Mouse (Mus musculus): Measurements from ENCODE around the gene Krt82.

The Krt82 gene

DNA sequence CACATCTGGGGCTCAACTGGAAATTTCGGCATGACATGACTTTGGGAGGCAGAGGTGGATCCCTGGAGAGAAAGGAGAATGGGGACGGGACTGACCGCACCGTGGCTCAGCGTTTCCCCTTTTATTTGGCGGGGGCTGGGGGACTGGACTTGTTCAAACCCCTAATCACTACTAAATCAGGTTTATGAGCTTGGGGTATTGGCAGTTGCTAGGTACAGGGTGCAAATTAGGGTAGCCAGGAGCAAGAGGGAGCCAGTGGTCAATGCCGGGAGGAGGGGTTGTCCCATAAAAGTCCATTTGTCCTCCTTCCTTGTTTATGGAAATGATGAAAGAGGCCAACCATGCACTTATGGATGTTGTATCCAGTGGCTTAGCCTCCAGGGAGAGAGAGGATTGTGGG lies at the start of gene Krt82:
Krt82 (minus strand) TSS at position 101 of the 400 bp plus-strand sequence.
- in situ Hi-C loops (cut with MseI, MboI) = no loop called here

DNA sequence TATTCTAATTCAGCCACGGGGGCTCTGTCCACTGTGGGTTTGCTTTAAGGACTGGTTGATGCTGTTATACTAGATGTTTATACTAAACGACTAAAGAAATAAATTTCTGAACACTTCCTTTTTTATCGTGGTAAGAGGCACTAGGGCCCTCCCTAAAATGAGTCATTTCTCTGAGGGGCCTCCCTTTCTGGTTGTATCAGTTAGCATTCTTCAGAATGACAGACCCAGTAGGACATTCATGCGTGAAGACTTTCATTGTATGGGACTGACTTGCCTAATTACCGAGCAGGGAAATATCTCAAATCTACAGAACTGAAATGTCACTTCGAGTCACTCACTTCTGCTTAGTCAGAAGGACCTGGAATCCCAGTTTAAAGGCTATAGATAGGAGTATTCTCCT lies 48.7 kb upstream of the Krt82 start:
- in situ Hi-C loops (cut with MseI, MboI) = no loop called here

DNA sequence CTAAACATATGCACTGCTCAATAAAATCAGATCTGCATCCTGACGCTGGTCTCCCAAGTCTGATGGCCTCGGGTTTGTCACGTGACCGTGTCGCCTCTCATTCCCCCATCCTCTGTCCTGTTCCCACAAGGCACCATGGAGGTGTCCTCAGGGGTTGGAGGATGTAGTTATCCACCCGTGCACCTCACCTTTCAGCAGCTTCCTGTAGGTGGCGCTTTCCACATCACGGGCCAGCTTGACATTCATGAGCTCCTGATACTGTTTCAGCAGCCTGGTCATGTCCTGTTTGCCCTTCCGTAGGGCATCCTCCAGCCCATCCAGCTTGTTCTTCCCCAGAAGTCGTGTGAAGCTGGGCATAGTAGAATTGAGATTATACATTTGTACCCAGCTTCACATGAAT lies 37.7 kb upstream of the Krt82 start:
- in situ Hi-C loops (cut with MseI, MboI) = no loop called here

GRCm38 (mm10) chr15:101584456-101584855 lies 34.0 kb upstream of the Krt82 start:
- in situ Hi-C loops (cut with MseI, MboI) = no loop called here

DNA sequence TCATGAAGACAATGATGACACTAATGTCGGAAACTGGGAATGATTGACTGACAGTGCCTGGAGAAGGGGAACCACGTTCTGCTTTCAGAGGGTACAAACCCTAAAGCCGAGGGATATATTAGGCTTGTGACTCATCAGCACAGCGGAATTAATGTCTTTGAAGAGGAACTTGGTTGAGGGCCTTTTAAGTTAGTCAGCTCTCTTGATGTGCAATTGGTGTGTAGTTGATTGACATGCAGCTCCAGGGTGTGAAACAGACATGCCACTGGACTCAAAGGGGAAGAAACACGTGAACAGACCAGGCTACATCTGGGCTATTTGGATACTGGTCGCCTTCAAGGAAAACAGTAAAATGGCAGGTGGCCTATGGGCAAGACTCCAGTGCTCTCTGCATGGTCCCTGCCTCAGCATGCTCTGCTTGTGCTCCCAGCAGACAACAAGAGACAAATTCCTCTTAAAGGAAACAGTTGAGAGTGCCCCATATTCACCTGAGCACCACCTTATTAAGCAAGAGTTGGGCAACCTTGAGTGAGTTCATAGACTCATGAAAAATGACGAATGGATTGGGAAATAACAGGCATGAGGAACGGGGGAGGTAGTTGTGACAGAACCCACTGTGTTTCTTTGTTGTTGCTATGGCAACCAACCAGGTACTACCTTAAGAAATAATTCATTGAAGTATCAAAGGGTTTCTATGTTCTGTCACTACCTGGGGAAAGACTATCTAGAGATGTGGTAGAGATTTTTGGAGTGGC lies 32.9 kb upstream of the Krt82 start:
- in situ Hi-C loops (cut with MseI, MboI) = no loop called here

GRCm38 (mm10) chr15:101581701-101582100 lies 31.2 kb upstream of the Krt82 start:
- in situ Hi-C loops (cut with MseI, MboI) = no loop called here

DNA sequence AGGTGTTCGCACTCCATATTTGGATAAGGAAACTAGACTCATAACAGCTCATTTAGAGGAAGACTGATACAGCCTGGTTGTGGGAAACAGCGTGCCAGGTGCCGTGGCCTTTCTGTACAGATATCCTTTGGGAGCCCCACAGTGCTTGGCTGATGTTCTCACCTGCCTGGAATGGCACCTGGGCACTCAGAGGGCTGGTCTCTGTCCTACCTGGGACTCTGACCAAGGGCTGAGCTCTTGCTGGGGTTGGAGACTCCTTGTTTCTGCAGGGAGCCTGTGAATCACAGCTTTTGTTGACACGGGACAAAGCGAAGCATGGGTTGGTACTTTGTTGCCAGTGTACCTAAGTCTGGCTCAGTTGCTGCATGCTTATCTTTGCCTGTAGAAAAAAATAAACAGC lies 25.0 kb upstream of the Krt82 start:
- in situ Hi-C loops (cut with MseI, MboI) = no loop called here

DNA sequence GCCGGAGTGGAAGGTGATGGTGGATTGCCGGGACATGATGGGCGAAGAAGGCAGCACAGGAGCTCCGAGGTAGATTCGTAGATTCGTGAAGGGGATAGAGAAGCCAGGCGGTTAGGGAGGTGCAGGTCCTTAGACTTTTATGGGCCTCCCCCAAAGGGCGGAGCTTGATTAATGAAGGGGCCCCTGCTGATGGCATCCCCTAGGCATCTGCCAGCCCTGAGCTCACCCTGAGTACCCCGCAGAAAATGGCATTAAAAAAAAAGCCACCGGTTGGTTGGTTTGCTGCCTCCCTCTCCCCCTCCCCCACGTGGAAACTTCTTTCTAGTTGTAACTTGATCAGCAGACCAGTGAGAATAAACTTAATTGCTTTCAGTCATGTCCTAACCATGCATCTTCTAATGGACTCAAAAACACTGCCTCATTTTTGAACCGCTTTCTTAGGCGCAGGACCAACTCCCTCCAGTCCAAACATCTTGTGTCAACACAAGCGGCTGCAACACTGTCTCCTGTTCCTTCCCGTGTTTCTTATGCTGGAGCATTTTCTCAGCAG lies 23.4 kb upstream of the Krt82 start, which contains the start of gene Krt75:
Krt75 (minus strand) TSS at position 109 of the 550 bp plus-strand sequence.
- in situ Hi-C loops (cut with MseI, MboI) = no loop called here

DNA sequence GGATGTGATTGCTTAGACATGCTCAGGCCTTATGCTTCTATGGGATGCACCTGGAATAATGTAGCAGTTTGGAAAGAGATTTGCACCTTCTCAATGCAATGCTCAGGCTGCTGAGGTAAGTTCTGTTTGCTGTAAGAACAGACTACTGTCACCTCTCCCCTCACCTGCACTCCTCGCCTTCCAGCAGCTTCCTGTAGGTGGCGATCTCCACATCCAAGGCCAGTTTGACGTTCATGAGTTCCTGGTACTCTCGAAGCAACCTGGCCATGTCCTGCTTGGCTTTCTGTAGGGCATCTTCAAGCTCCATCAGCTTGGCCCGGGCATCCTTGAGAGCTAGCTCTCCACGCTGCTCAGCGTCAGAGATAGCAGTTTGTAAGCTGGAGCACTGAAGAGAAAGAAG lies 17.3 kb upstream of the Krt82 start:
- in situ Hi-C loops (cut with MseI, MboI) = no loop called here

DNA sequence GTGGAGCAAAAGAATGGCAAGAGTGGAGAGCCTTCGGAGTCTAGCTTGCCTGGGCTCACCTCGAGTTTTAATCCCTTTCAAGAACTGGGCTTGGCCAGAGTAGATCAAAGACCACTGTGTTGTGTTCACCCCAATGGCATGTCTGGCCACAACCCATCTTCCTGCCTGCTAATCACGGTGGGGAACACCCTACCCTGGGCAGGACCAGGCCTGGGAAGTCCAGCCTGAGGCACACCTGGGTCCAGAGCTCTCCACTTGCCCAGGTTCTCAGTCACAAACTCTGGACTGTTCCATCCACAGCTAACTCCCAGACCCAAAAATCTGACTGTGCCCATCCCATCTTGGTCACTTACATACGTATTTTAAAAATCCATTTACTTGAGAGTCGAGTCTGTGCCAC lies 12.4 kb upstream of the Krt82 start, which contains the start of gene Krt90:
Krt90 (minus strand) TSS at position 101 of the 400 bp plus-strand sequence.
- in situ Hi-C loops (cut with MseI, MboI) = no loop called here

GRCm38 (mm10) chr15:101558034-101558646 lies 7.7 kb upstream of the Krt82 start:
- in situ Hi-C loops (cut with MseI, MboI) = no loop called here

DNA sequence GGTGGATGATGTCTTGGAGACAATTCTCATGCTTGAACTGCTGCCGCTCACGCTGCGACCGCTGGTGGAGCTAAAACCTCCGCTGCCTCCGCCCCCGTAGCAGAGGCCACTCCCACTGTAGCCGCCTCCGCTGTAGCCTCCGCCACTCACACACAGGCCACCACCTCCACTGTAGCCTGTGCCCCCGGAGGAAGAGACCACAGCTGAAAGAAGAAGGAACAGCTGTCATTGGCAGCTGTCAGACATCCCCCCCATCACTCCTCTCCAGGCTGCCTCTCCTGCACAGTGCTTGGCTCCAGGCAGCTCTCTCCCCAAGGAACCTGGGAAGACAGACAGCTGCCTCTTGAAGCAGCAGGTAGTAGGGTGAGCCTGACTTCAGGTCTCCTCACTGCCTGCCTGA lies 2.7 kb upstream of the Krt82 start:
- in situ Hi-C loops (cut with MseI, MboI) = no loop called here

DNA sequence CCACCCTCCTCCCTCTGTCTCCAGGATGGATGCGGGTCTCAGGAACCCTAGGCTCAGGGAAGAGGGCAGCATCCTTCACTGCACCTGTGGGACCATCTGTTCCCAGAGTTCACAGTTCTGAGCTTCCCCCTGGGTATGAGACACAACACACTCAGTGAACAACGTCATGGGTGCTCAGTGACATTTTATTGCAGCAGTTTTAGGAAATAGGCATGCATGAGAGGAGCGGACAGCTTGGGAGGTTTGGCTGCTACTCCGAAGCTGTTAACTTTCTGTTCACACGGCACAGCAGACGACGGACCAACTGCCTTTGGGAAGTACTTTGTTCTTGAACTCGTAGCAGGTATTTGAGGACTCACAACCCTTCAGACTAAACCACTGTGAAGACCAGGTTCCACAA lies 1.7 kb upstream of the Krt82 start:
- in situ Hi-C loops (cut with MseI, MboI) = no loop called here

- in situ Hi-C loops (cut with MseI, MboI) = no loop called here
Observed at GRCm38 (mm10) chr15:101544478-101544877, 6.0 kb downstream of the Krt82 start.

- in situ Hi-C loops (cut with MseI, MboI) = no loop called here
Observed at GRCm38 (mm10) chr15:101542543-101542942, 7.9 kb downstream of the Krt82 start.

GRCm38 (mm10) chr15:101538580-101538900 lies 11.9 kb downstream of the Krt82 start:
- in situ Hi-C loops (cut with MseI, MboI) = no loop called here

DNA sequence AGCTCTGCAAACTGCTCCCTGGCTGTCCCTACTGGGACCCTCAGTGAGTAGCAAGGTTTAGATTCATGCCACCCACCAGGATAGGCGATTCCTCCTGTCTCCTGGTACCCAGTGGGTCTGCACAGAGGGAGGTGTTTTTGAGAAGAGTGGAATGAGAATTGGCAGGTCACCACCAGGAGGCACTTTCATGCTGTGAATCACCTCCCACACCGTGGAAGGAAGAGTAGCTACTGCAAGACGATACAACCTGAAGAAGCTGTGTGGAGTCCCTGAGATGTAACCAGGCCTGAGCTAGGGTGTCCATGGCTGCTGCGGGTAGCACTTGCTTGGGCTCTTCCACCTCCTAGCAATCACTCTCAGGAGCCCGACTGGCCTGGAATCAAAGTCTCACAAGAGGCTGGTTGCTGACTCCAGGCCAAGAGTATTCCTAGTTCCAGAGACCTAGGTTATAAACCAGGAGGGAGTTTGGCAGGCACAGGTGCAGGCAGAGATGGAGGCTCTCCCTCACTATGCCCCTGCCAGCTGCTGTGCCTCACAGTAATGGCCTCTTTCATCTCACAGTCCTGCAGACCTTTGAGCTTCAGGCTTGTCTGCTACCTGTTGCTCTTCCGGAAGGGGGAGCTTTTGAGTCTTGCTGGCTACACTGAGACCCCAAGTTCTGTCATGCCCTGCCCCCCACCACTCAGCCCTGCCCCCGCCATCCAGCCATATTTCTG lies 12.4 kb downstream of the Krt82 start:
- in situ Hi-C loops (cut with MseI, MboI) = no loop called here

- in situ Hi-C loops (cut with MseI, MboI) = no loop called here
Observed at GRCm38 (mm10) chr15:101536054-101536850, 14.2 kb downstream of the Krt82 start.

GRCm38 (mm10) chr15:101532720-101533119 lies 17.7 kb downstream of the Krt82 start, which contains the start of gene Krt84:
Krt84 (minus strand) TSS chr15:101532820.
- in situ Hi-C loops (cut with MseI, MboI) = no loop called here

- in situ Hi-C loops (cut with MseI, MboI) = loop anchor here (5.0 to 10.0 kb wide), 3 partner anchors 250 to 542 kb away; no protein-coding TSS in a partner anchor
Observed at GRCm38 (mm10) chr15:101522556-101523232, 27.8 kb downstream of the Krt82 start.

- in situ Hi-C loops (cut with MseI, MboI) = loop anchor here (5.0 to 10.0 kb wide), 3 partner anchors 253 to 545 kb away; no protein-coding TSS in a partner anchor
Observed at GRCm38 (mm10) chr15:101519792-101520191, 30.7 kb downstream of the Krt82 start.

Measured in mouse trophoblast stem cell (cell line).